Mouse (Mus musculus): ENCODE measurements at regions not wholly inside any gene's neighbourhood (a gene's known extent, or its start where the extent isn't known, plus 50 kb on each side); places are given as distances from the start of the nearest gene placed in this dataset.

- no peak for DNase-seq (ENCODE audit: low spot score in 2 of 2)
Measured at GRCm38 (mm10) chr9:89789926-89790325, 51.7 kb upstream of the Ankrd34c start.

DNA sequence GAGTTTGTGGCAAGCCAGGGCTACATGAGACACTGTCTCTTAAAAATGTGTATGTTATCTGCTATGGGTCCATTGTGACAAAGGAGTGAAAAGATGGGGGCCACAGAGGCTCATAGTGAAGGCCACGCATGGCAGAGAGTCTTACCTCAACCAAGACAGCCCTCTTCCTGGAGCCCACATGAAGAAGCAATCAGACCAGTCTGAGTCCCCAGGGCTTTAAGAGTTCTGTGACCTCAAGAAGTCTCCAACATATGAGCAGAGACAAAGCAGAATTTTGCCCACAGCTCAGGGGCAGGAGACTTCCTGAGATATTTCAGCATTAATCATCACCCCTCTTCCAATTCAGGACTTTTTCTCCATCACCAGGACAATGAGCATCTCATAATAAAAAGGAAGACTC, 50.4 kb upstream of the Ankrd34c start:
- no peak for DNase-seq (ENCODE audit: low spot score in 2 of 2)
